Mouse (Mus musculus): ENCODE results near the gene Macrod1.

The Macrod1 gene

GRCm38 (mm10) chr19:7083035-7083794 lies 26.6 kb downstream of the Macrod1 start:
- no peak for DNase-seq

GRCm38 (mm10) chr19:7084734-7085133 lies 28.1 kb downstream of the Macrod1 start:
- DNase-seq, result no peak

GRCm38 (mm10) chr19:7088558-7088957 lies 31.9 kb downstream of the Macrod1 start:
- DNase-seq, result no peak

GRCm38 (mm10) chr19:7089050-7089449 lies 32.4 kb downstream of the Macrod1 start:
- DNase-seq, result no peak

GRCm38 (mm10) chr19:7089842-7090251 lies 33.2 kb downstream of the Macrod1 start:
- DNase-seq, result no peak

- DNase-seq, result peak; percentile 32
These were observed 33.9 kb downstream of the Macrod1 start for GRCm38 (mm10) chr19:7090369-7091064.

GRCm38 (mm10) chr19:7091448-7092050 lies 34.9 kb downstream of the Macrod1 start:
- DNase-seq, result no peak

GRCm38 (mm10) chr19:7092756-7093155 lies 36.1 kb downstream of the Macrod1 start:
- DNase-seq, result peak; percentile 57

- no peak for DNase-seq
These were observed 43.1 kb downstream of the Macrod1 start for GRCm38 (mm10) chr19:7099620-7100155.

- no peak for DNase-seq
These were observed 45.4 kb downstream of the Macrod1 start for GRCm38 (mm10) chr19:7102039-7102438.

GRCm38 (mm10) chr19:7103349-7103992 lies 46.9 kb downstream of the Macrod1 start:
- no peak for DNase-seq

GRCm38 (mm10) chr19:7103993-7104401 lies 47.4 kb downstream of the Macrod1 start:
- DNase-seq, result peak; percentile 68

- DNase-seq, result peak; percentile 42
These were observed 48.9 kb downstream of the Macrod1 start, which contains the start of gene Flrt1 for GRCm38 (mm10) chr19:7105544-7105943. Gene Flrt1, minus strand, starts transcription at chr19:7105729.

GRCm38 (mm10) chr19:7106566-7106965 lies 50.0 kb downstream of the Macrod1 start:
- no peak for DNase-seq

- DNase-seq, result no peak
These were observed 50.6 kb downstream of the Macrod1 start for GRCm38 (mm10) chr19:7107174-7107573.

GRCm38 (mm10) chr19:7108114-7108905 lies 51.7 kb downstream of the Macrod1 start:
- peak; percentile 67 for DNase-seq

GRCm38 (mm10) chr19:7110097-7110496 lies 53.5 kb downstream of the Macrod1 start:
- DNase-seq, result no peak

- DNase-seq, result no peak
These were observed 54.3 kb downstream of the Macrod1 start for GRCm38 (mm10) chr19:7110875-7111274.

GRCm38 (mm10) chr19:7111309-7111708 lies 54.7 kb downstream of the Macrod1 start:
- DNase-seq, result no peak

- no peak for DNase-seq
These were observed 55.1 kb downstream of the Macrod1 start for GRCm38 (mm10) chr19:7111710-7112109.

GRCm38 (mm10) chr19:7112628-7113027 lies 56.0 kb downstream of the Macrod1 start:
- DNase-seq, result no peak

- DNase-seq, result no peak
These were observed 57.0 kb downstream of the Macrod1 start for GRCm38 (mm10) chr19:7113574-7113973.
